Mouse (Mus musculus) erythroid progenitor cell, adult 5-6 weeks (primary cell): ENCODE data around the gene Zfp467. TPM values are rescaled to one million over a fixed set of nuclear protein-coding genes. Genes with fewer than 3 reads are reported as not detected.

ENCODE experiments used
- ATAC-seq: replicated peaks from 2 replicates; pipeline ENCODE4 v1.8.0; 2016; ENCODE audit warnings: moderate number of reproducible peaks, mild to moderate bottlenecking, moderate TSS enrichment, inconsistent platforms; ENCODE audit not compliant: poor library complexity, low FRiP score, severe bottlenecking
- total RNA-seq, 2 experiments: library from RNA; stranded (forward) in 1 of 2; stranded (reverse) in 1 of 2; fragments of 150-400 nt in 1 of 2; fragments of 186-747, 209-891 nt in 1 of 2; gene quantifications; 2 replicates each; pipeline versions ENCODE4 v1.2.3 to v1.2.4; 2015 to 2017; ENCODE audit warnings: low replicate concordance in 2 of 2

Gene Zfp467
- total RNA-seq, 2 experiments from 2014 or later, result 1.3 TPM; not detected in 1

GRCm38 (mm10) chr6:48413081-48413480 lies 32.5 kb downstream of the Zfp467 start:
- ATAC-seq, result no peak

- ATAC-seq, result no peak
Observed at GRCm38 (mm10) chr6:48412662-48413061, 33.0 kb downstream of the Zfp467 start.

- ATAC-seq, result no peak
Observed at GRCm38 (mm10) chr6:48412147-48412546, 33.5 kb downstream of the Zfp467 start.

DNA sequence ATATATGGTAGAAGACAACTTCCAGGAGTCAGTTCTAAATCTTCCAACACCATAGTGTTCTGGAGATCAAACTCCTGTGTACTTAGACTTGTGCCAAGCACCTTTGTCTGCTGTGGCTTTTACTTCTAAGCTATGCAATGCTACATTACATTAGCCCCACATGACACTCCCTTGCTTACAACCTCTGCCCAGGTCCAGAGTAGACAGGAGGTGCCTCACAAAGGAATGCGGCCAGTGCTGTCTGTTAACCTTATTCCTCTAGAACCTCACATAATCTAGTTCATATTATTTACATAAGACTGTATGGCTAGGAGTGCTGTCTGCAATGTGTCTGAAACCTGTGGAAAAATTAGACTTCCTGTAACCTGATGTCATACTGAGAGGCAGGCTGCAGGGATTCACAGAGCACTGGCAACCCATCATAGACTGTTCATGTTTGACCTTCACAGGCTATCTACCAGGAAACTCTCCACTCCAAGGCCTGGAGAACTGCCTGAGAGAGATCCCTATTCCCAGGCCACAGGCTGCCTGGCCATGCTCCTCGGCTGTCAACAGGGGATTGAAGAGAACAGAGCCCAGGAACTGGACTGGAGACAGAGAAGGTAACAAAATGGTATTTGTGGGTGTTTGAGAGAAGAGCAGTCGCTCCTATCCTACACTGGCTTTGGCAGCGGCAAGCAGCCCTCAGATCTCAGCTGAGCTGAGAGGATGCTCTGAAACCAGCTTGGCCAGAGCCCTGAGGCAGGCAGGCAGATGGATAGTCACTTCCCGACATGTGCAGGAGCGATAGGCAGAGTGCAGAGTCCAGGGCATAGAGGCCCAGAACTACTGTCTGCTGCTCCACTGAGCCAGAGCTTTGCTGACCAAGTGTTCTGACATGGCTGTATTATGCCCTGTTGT lies 34.2 kb downstream of the Zfp467 start:
- no peak for ATAC-seq

- no peak for ATAC-seq
Observed at GRCm38 (mm10) chr6:48410551-48410950, 35.1 kb downstream of the Zfp467 start.

DNA sequence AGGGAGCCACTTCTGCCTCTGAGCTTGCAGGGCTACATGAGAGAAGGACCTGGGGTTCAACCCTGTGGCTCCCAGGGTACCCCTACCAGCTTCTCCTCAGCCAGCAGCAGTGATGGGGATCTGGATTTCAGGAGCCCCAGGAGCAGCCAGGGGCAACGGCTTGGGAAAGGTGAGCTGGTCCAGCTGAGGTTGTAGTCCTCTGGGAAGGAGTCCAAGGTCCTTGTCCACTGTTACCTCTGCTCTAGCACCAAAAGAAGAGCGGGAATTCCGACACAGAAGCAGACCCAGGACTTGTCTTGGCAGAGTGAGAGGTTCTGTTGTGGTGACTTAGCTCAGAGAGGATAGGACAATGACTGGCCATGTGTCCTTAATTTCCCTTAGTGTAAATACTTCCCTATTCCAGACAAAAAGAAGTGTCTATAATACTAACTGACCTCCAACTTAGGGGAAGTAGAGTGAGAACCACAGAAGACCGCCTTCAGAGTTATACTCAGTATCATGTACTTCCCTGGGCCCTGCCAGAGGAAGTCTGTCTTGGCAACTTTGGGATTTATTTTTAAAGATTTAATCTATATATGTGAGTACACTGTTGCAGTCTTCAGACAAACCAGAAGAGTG lies 35.8 kb downstream of the Zfp467 start:
- no peak for ATAC-seq

GRCm38 (mm10) chr6:48404071-48404470 lies 41.6 kb downstream of the Zfp467 start:
- ATAC-seq, result no peak

DNA sequence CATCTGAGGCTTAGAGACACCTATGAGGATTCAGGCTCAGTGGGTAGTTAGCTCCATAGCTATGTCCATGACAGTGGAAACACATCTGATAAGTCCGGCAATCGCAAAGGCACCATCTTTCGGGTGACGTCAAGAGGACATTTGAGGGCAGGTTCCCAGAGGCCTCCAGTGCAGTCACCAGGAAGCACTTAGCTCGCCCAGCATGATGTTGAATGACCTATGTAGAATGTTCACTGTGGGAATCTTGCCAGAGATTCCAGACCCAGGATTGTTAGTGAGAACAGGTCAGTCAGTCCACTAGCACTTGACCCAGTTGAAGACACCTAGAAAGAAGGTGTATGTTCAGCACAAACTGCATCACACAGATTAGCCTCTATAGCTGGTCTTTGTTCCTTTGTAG lies 45.7 kb downstream of the Zfp467 start:
- ATAC-seq, result no peak

DNA sequence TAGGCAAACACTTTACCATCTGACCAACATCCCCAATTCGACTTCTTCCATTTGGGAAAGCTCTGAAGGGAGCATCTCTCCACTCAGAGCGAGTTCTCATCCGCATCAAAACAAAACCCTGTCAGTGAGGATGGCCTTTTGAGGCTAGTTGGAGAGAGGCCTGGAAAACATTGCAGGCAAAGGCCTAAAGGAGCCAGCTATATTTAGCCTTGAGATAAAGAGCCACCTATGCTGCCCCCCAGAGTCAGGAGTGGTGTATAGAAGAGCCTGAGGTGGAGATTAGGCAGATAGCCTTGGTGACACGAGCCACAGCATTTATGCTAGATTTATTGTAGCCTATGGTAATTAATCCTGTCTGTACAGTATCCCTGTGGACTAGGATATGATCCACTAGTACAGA lies 48.3 kb downstream of the Zfp467 start:
- no peak for ATAC-seq

DNA sequence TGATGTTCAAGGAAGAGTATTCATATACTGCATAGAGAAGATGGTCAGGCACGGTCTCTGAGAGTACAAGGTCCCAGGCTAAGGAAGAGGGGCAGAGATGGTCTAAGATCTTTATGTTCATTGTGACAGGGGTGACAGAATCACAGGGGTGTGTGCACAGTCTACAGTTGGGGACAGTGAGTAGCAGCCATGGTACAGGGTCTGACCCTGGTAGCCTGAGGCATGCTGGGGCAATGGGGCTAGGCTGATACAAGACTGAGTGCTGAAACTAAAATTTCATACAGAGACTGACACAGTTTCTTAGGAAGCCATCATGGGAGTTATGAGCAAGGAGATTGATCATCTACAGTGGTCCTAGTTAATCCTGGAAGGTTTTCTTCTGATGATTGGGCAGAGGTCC lies 48.9 kb downstream of the Zfp467 start:
- ATAC-seq, result no peak

GRCm38 (mm10) chr6:48396008-48396595 lies 49.5 kb downstream of the Zfp467 start:
- no peak for ATAC-seq

- peak; percentile 46 for ATAC-seq
Observed at GRCm38 (mm10) chr6:48395105-48396007, 50.3 kb downstream of the Zfp467 start, which contains the start of gene Krba1. Krba1 (plus strand) TSS chr6:48395586.

DNA sequence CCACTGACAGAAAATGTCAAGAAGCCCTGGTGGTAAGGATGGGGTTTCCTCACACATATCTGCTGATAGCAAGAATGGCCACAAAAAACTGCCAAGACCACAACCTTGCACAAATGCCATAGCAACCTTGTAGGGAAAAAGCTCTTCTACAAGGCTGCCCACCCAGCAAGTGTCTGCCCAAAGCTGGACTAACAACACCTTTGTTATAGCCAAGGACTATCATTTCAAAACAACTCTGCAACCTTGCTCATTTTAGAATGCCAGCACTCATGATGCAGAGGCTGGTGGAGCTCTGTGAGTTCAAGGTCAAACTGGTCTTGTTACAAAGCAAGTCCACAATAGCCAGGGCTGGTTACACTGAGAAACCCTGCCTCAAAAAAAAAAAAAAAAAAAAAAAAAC lies 51.8 kb downstream of the Zfp467 start:
- ATAC-seq, result no peak

DNA sequence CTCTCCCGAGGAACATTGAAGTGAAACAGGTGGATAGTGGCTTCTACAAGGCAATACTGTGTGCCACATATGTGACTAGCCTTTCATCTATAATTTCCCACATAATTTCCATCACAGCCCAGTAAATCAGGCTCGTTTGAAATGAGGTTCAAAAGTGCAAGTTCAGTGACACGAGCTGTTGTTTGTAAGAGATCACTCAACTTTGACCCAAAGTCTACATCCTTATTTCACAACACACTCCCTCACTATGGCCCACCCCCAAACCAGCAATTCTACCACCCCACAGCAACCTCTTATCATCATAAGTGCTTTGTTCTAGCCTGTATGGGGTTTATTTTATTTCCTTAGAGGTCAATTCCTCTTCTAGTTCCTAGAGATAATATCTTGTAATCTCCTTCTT lies 57.4 kb downstream of the Zfp467 start:
- no peak for ATAC-seq

Other genes with a start within 250 kb of the Zfp467 start
- gene Krba1, start 50.2 kb downstream of the Zfp467 start, total RNA-seq (2015; ENCODE audit: low replicate concordance), result 1.3 TPM in 1 of 2 replicates, not detected in the other
- gene Krba1, start 50.2 kb downstream of the Zfp467 start, total RNA-seq (2017; ENCODE audit: low replicate concordance), result 1.7 and 2.2 TPM in 2 replicates
- gene Sspo, start 2.4 kb upstream of the Zfp467 start, total RNA-seq (2015; ENCODE audit: low replicate concordance), result not detected in 2 replicates
- gene Sspo, start 2.4 kb upstream of the Zfp467 start, total RNA-seq (2017; ENCODE audit: low replicate concordance), result not detected in 2 replicates
- not detected in 2 replicates for gene Atp6v0e2, start 91.8 kb upstream of the Zfp467 start, total RNA-seq (2015; ENCODE audit: low replicate concordance)
- gene Atp6v0e2, start 91.8 kb upstream of the Zfp467 start, total RNA-seq (2017; ENCODE audit: low replicate concordance), result not detected in 2 replicates
- gene Lrrc61, start 109.0 kb upstream of the Zfp467 start, total RNA-seq (2015; ENCODE audit: low replicate concordance), result 2.1 TPM in 1 of 2 replicates, not detected in the other
- gene Lrrc61, start 109.0 kb upstream of the Zfp467 start, total RNA-seq (2017; ENCODE audit: low replicate concordance), result 0.13 and 1.1 TPM in 2 replicates
- not detected in 2 replicates for gene Rarres2, start 127.0 kb upstream of the Zfp467 start, total RNA-seq (2015; ENCODE audit: low replicate concordance)
- 3.6 TPM in 1 of 2 replicates, not detected in the other for gene Rarres2, start 127.0 kb upstream of the Zfp467 start, total RNA-seq (2017; ENCODE audit: low replicate concordance)
- gene Gm45021, start 143.8 kb upstream of the Zfp467 start, total RNA-seq (2015; ENCODE audit: low replicate concordance), result not detected in 2 replicates
- gene Gm45021, start 143.8 kb upstream of the Zfp467 start, total RNA-seq (2017; ENCODE audit: low replicate concordance), result not detected in 2 replicates
- gene Repin1, start 148.1 kb upstream of the Zfp467 start, total RNA-seq (2015; ENCODE audit: low replicate concordance), result not detected in 2 replicates
- 0.77 and 1.7 TPM in 2 replicates for gene Repin1, start 148.1 kb upstream of the Zfp467 start, total RNA-seq (2017; ENCODE audit: low replicate concordance)
- not detected in 2 replicates for gene Gm44965, start 148.1 kb upstream of the Zfp467 start, total RNA-seq (2015; ENCODE audit: low replicate concordance)
- gene Gm44965, start 148.1 kb upstream of the Zfp467 start, total RNA-seq (2017; ENCODE audit: low replicate concordance), result not detected in 2 replicates
- gene Zfp775, start 156.2 kb upstream of the Zfp467 start, total RNA-seq (2015; ENCODE audit: low replicate concordance), result not detected in 2 replicates
- gene Zfp775, start 156.2 kb upstream of the Zfp467 start, total RNA-seq (2017; ENCODE audit: low replicate concordance), result 0.15 TPM in 1 of 2 replicates, not detected in the other
- gene AI854703, start 180.9 kb upstream of the Zfp467 start, total RNA-seq (2015; ENCODE audit: low replicate concordance), result not detected in 2 replicates
- not detected in 2 replicates for gene AI854703, start 180.9 kb upstream of the Zfp467 start, total RNA-seq (2017; ENCODE audit: low replicate concordance)
- 1.8 and 7.5 TPM in 2 replicates for gene Gimap8, start 201.4 kb upstream of the Zfp467 start, total RNA-seq (2015; ENCODE audit: low replicate concordance)
- gene Gimap8, start 201.4 kb upstream of the Zfp467 start, total RNA-seq (2017; ENCODE audit: low replicate concordance), result 1.8 and 6.7 TPM in 2 replicates
- 5.4 and 14.4 TPM in 2 replicates for gene Gimap9, start 230.3 kb upstream of the Zfp467 start, total RNA-seq (2015; ENCODE audit: low replicate concordance)
- gene Gimap9, start 230.3 kb upstream of the Zfp467 start, total RNA-seq (2017; ENCODE audit: low replicate concordance), result 5.7 and 9.0 TPM in 2 replicates
- gene Gimap4, start 238.7 kb upstream of the Zfp467 start, total RNA-seq (2015; ENCODE audit: low replicate concordance), result 13.7 and 46.5 TPM in 2 replicates
- 26.5 and 34.1 TPM in 2 replicates for gene Gimap4, start 238.7 kb upstream of the Zfp467 start, total RNA-seq (2017; ENCODE audit: low replicate concordance)